In the genomic region with DNA sequence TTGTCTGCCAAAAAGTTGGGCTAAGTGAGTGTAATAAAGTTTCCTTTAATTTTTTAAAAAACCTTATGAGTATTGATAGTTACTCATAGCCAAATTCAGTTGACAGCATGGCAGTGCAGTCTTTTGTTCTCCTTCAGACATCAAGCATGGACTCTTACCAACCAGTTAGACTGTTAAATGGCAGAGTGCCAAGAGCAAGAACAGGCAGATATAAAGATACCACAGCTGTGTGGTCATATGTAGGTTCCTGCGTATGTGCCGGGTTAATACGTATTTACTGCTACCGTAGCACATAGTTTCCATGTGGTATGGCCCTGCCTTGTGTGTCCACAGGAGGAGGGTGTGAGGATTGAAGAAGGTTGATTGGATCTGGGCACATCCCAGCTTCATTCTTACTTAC, we compare ENCODE assay signal across 20 mouse cellular contexts. TPM values are rescaled to one million over a fixed set of nuclear protein-coding genes. Genes with fewer than 3 reads are reported as not detected.
"Had no signal": no experiment of that assay in that cellular context is flagged by ENCODE, and none has a peak within 500 bp of the region (broad histone marks: within the 10 kb centered on the region; RNA-seq: fewer than 3 reads in every experiment).

No protein-coding gene starts in this region.

- H3K4me2 ChIP-seq: kidney, embryonic 15.5 days; limb, embryonic 15.5 days; liver, embryonic 12.5 days; midbrain, embryonic 11.5 days; midbrain, embryonic 15.5 days; stomach, embryonic 15.5 days had no signal

- ATAC-seq: liver, embryonic 12.5 days; midbrain, embryonic 15.5 days had no signal

- H3K4me3 ChIP-seq: kidney, embryonic 15.5 days; limb, embryonic 15.5 days; liver, embryonic 12.5 days; midbrain, embryonic 15.5 days; stomach, embryonic 15.5 days had no signal

- DNase-seq: kidney, postnatal 14 days; left cerebral cortex, postnatal 4 days; right cerebral cortex, postnatal 14 days; thymus, adult 2 months; thymus, postnatal 25 days had no signal

- H3K27ac ChIP-seq: kidney, embryonic 15.5 days; limb, embryonic 15.5 days; liver, embryonic 12.5 days; midbrain, embryonic 15.5 days; stomach, embryonic 15.5 days had no signal

- H3K9ac ChIP-seq: kidney, embryonic 15.5 days; limb, embryonic 15.5 days; liver, embryonic 12.5 days; midbrain, embryonic 15.5 days; stomach, embryonic 15.5 days had no signal

- H3K9me3 ChIP-seq: kidney, embryonic 15.5 days; limb, embryonic 15.5 days; liver, embryonic 12.5 days; midbrain, embryonic 15.5 days; stomach, embryonic 15.5 days had no signal

- H3K27me3 ChIP-seq: kidney, embryonic 15.5 days; limb, embryonic 15.5 days; liver, embryonic 12.5 days; midbrain, embryonic 15.5 days; stomach, embryonic 15.5 days had no signal

- H3K4me1 ChIP-seq: kidney, embryonic 15.5 days; liver, embryonic 12.5 days; midbrain, embryonic 15.5 days; stomach, embryonic 15.5 days had no signal

RNA-seq across cellular contexts. Expression of a gene that starts 14.1 kb away (rescaled TPM):
- total RNA-seq: layer of hippocampus, postnatal 14 days; megakaryocyte, adult 5-6 weeks had no signal
- polyA plus RNA-seq: large intestine, adult 2 months; liver, embryonic 12.5 days; liver, embryonic 16.5 days; midbrain, embryonic 11.5 days; spleen, adult 2 months; thymus, adult 2 months had no signal

RNA-seq across cellular contexts. Expression of a gene that starts 58.8 kb away (rescaled TPM):
- total RNA-seq: layer of hippocampus, adult 8-10 months; layer of hippocampus, postnatal 14 days; left cerebral cortex, adult 18-20 months; left cerebral cortex, postnatal 10 days; left cerebral cortex, postnatal 4 days; megakaryocyte, adult 5-6 weeks had no signal
- polyA plus RNA-seq: kidney, embryonic 15.5 days; large intestine, adult 2 months; liver, embryonic 12.5 days; liver, embryonic 16.5 days; lung, embryonic 16.5 days; midbrain, embryonic 11.5 days; spleen, adult 2 months; stomach, embryonic 15.5 days had no signal
